Mouse (Mus musculus) gastrocnemius, adult 8-10 months (tissue): ENCODE data around the gene Lrrc59. TPM values are rescaled to one million over a fixed set of nuclear protein-coding genes. Genes with fewer than 3 reads are reported as not detected.
"Not testable (repeated sequence)": the region's sequence is repeated elsewhere in the genome, so short reads cannot be mapped to it uniquely, and the experiment has no call there.

Experiments used
- DNase-seq, 2 experiments: peaks; one replicate each; pipeline ENCODE4 v3.0.0; 2022; ENCODE audit warnings: low spot score in 2 of 2
- total RNA-seq, 4 experiments: library from RNA; stranded (reverse); gene quantifications; 2 replicates each; pipeline ENCODE4 v1.2.4; 2022

The Lrrc59 gene
- total RNA-seq, 4 experiments from 2014 or later: 35.1 to 44.4 (median 36.4) TPM

- DNase-seq: peak; percentile 15 to 33
Observed at GRCm38 (mm10) chr11:94630199-94631011, 838 bp downstream of the Lrrc59 start.

GRCm38 (mm10) chr11:94631969-94632368 lies 2.4 kb downstream of the Lrrc59 start:
- no peak for DNase-seq

DNA sequence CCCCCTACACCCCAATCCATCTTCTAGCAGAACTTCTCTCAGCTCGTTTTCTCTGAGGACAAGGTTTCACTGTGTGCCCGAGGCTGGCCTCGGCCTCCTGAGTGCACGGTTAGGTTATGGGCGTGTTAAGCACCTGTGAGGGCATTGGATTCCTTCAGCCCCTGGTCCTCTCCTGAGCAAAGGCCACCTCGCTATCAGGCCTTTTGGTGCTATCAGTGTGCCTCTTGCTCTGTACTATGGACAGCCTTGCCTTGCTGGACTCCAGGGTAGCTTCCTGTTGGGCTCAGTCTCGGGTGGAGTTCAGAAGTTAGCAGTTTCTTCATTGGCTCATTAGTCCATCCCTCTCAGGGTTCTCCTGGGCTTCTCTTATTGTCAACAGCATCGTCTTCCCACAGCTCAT lies 3.4 kb downstream of the Lrrc59 start:
- DNase-seq: no peak

- DNase-seq: no peak
Observed at GRCm38 (mm10) chr11:94634431-94634830, 4.9 kb downstream of the Lrrc59 start.

DNA sequence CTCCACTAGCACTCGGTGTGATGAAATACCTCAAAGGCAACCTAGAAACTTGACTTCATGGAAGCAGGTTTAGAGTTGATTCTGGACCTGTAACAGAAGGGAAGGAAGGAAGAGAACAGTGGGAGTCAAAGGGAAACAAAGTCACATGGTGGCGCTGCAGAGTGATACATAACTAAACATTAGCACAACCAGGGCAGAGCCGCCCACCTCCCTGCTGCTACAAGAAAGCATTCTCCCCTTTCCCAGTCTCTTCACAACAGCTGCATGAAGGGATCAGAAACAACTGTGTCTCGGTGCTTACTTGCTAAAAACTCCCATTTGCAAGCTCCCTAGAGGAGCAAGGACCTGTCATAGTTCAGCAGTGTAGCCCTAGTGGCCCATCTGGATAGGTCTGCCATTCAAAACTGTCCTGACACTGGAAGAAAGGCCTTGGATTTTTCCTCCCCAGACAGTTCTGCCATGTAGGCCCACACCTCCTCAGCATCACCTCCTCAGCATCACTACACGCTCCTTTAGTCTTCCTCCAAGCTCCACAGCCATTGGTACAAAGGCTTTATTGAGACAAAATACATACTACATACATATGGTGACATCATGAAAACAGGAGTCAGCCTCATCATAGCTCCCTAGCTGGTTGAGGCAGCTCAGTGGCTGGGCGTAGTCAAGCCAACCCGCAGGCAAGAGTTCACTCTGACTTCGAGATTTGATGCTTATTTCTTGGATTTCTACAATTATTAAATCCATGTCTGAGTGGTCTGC lies 15.1 kb downstream of the Lrrc59 start:
- DNase-seq: no peak

DNA sequence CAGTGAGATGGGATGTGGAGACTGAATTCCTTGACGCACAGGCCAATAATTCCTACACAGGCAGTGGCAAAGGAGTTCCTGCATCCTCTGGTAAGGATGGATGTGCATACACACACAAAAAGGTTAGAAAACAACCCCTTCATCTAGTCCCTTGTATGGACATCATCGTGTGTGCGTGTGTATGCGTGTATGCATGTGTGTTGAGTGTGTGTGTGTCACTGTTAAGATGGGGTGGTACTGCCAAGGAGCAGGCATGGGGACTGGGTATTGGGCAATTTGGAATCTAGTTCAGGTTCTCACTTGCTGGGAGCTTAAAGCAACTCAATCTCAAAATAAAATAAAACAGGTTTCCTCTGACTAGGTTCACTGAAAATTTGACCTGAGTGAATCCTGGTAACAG lies 16.9 kb downstream of the Lrrc59 start:
- DNase-seq: no peak

DNA sequence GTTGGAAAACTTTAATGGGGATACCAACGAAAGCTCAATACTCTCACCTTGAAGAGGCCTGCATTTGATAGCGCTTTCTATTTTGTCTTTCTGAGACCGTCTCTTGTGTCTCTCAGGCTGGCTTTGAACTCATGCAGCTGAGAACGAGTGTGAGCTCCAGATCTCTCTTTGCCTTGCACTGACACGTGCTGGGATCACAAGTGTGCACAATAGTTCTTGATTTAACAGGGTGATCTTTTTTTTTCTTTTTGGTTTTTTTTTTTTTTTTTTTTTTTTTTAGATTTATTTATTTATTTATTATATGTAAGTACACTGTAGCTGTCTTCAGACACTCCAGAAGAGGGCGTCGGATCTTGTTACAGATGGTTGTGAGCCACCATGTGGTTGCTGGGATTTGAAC lies 21.7 kb downstream of the Lrrc59 start:
- not testable (repeated sequence) for DNase-seq

DNA sequence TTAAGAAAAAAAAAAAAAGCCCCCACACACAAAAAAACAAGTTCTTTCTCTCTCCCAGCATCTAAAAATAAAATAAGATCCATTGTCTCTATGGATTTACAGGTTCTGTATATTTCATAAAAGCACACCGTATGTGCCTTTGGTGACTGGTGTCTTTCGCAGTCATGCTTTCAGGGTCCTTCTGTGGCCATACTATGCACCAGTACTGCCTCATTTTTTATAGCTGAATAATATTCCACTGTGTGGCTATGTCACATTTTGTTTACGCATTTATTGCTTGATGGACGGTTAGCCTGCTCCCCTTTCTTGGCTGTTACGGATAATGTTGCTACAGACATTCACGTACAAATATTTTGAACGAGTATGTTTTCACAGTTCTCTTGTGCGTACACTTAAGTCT lies 23.4 kb downstream of the Lrrc59 start:
- DNase-seq: no peak

GRCm38 (mm10) chr11:94653663-94654436 lies 24.3 kb downstream of the Lrrc59 start, which contains the start of the genes Mrpl27 and Eme1:
Gene Mrpl27 (plus strand): TSS chr11:94653767.
Gene Eme1 (minus strand): TSS chr11:94653964.
- DNase-seq: peak; percentile 75 to 76

DNA sequence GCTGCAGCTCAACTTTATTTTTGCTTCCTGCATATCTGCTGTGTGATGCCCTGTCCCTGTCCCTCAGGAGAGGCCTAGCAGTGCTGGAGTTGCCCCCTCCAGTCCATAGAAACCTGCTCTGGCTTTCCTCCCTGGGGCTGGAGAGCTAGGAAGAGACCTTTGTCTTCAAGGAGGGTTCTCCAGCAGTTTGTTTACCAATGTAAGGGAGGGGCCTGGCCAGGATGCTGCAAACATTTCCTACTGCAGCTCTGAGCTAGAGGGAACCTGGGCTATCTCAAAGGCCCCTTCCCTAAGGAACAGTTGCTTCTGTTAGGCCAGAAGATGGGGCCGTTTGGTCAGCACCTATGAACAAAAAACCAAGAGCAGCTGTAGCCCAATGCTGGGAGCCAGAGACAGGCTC lies 31.8 kb downstream of the Lrrc59 start:
- no peak for DNase-seq

GRCm38 (mm10) chr11:94665281-94665680 lies 35.7 kb downstream of the Lrrc59 start:
- DNase-seq: no peak

DNA sequence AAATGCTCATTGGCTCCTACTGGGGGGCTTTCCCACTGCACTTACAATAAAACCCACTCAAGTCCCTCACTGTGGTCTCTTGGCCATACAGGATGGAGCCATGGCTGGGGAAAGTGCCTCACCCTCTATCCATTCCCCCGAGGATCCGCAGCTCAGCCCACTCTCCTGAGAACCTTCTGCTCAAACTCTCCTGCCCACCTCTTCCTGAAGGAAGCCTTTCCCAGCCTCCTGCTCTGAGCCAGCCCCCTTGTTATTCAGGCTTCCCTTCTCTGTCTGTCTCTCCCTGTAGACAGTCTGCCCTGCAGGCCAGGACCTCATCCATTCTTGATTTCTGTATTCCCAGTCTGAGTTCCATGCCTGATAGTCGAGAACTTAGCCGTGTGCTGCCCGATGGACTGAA lies 45.4 kb downstream of the Lrrc59 start:
- DNase-seq: no peak

DNA sequence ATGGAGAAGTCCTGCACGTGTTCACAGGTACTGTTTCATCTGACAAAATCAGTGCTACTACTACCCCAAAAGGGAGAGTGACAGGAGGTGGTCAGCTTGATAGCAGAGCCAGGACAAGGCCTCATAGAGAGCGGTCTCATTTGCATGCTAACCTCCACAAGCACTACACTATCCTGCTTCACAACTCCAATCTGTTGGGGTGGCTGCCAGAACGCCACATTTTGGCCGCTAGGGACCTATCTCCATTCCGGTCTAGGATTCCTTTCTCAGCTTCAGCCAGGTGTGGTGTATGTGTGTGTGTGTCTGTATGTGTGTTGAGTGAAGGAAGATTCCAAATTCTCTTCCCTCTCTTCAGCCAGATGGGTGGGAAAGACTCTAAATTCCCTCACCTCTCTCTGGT lies 45.9 kb downstream of the Lrrc59 start:
- DNase-seq: no peak

- DNase-seq: no peak
Observed at GRCm38 (mm10) chr11:94676308-94676707, 46.7 kb downstream of the Lrrc59 start.

GRCm38 (mm10) chr11:94676754-94677606 lies 47.4 kb downstream of the Lrrc59 start, which contains the start of gene Xylt2:
Gene Xylt2 (minus strand): TSS chr11:94677515.
- DNase-seq: peak; percentile 87 to 89

DNA sequence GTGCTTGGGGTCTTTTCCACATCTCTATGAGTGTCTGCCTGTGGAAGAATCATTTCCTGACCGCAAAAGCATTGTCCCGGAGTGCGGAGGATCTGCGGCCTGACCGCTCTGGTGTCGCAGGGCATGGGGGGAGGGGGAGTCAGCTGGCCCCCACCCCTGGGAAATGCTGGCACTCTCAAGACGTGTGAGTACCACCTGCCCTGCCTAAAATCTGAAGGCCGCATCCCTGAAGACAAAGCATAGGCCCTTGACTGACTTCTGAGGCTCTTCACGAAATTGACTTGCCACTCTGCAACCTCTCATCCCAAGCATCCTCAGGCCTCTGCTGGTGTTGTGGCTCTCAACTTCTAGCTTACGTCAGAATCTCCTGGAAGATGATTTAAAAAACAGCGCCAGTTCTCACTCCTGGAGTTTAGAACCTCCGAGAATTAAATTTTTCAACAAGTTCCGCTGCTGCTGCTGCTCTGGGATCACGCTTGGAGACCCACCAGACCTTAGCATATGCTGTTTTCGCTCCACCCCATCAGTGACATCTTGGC lies 48.1 kb downstream of the Lrrc59 start:
- DNase-seq: no peak

DNA sequence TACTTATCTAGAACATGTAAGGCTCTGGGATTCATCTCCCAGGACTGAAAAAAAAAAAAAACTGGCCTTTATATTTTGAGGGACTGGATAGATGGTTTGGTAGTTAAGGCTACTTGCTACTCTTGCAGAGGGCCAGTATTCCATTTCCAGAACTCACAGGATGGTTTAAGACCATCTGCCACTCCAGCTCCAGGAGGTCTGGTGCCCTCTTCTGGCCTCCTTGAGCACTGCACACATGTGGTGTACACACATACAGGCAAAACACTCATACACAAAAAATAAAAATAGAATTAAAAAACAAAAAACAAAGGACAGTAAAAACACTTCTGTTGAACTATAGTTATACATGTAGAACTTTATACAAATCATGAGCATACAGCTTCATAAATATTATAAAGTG lies 51.1 kb downstream of the Lrrc59 start:
- no peak for DNase-seq

DNA sequence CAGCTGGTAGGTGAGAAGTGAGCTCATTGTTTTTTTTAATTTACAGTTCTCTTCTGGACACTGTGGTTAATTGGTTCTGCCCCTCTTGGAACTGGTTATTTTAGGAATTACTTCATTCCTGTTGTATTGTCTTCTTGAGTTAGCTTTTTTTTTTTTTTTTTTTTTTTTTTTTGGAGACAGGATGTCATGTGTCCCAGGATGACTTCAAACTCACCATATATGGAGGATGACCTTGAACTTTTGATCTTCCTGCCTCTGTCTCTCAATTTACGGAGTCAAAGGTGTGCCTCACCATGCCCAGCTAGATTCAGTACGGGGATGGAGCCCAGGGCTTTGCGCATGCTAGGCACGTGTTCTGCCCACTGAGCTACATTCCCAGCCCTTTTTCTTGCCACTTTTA lies 52.1 kb downstream of the Lrrc59 start:
- no peak for DNase-seq

- DNase-seq: no peak
Observed at GRCm38 (mm10) chr11:94682427-94682826, 52.9 kb downstream of the Lrrc59 start.

GRCm38 (mm10) chr11:94687178-94687577 lies 57.6 kb downstream of the Lrrc59 start:
- DNase-seq: no peak
